Mouse (Mus musculus): ENCODE measurements at regions not wholly inside any gene's neighbourhood (a gene's known extent, or its start where the extent isn't known, plus 50 kb on each side); places are given as distances from the start of the nearest gene placed in this dataset.

DNA sequence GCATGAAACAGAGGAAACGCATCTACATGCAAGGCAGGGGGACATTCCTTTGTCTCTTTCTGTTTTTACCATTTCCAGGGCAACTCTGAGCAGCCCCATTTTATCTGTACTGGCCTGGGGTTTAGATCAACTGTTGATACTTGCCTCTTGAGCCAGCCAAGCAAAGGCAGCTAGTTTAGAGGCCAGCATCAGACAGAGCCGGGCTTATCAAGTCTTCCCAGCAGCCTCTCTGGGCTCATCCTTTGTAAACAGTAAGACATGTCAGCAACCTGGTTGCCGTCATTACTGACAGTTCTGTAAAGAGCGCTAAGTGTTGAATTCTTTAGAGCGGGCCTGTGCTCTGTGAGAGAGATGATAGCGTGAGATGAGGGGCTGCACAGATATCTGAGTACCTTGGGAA lies 182.9 kb upstream of the Bmp4 start:
- TF ChIP-seq CTCF (IDR thresholded peaks at IDR 0.05; ENCODE audit: low read depth), result no peak
- no peak for TF ChIP-seq EP300 (IDR thresholded peaks at IDR 0.05; ENCODE audit: low read depth)

Measured in heart, postnatal 0 days (tissue).